Mouse (Mus musculus) stomach, postnatal 0 days (tissue): ENCODE measurements at regions not wholly inside any gene's neighbourhood (a gene's known extent, or its start where the extent isn't known, plus 50 kb on each side); places are given as distances from the start of the nearest gene placed in this dataset.
A peak's percentile ranks its signal among the peaks of the same experiment; 100 is the strongest.

Experiments
- CTCF ChIP-seq: IDR thresholded peaks from 2 replicates; pipeline ENCODE4 v1.5.1; 2016; ENCODE audit warnings: antibody characterized with exemption, low read depth, mild to moderate bottlenecking, moderate library complexity
- EP300 ChIP-seq: optimal IDR thresholded peaks from 2 replicates; pipeline ENCODE3; 2016; ENCODE audit warnings: antibody characterized with exemption

- no peak for TF ChIP-seq EP300
- TF ChIP-seq CTCF, result peak; percentile 72
Measured at GRCm38 (mm10) chr15:54677660-54678059, 793.0 kb downstream of the Gm7489 start.
